Mouse (Mus musculus) layer of hippocampus, adult 9-10 months (tissue): ENCODE data around the gene Olfr1089.

ENCODE experiments used
- DNase-seq: peaks from one replicate; pipeline ENCODE4 v3.0.0; 2022; ENCODE audit warnings: low spot score

Gene Olfr1089

GRCm38 (mm10) chr2:86733601-86734000 lies at the start of gene Olfr1089:
Gene Olfr1089 (minus strand): TSS chr2:86733701.
- DNase-seq: no peak

- DNase-seq: no peak
Measured at GRCm38 (mm10) chr2:86782179-86782578, 48.7 kb upstream of the Olfr1089 start, which contains the start of gene Olfr1093. Gene Olfr1093 (plus strand): TSS chr2:86782479.

- peak; percentile 4 for DNase-seq
Measured at GRCm38 (mm10) chr2:86761050-86761449, 27.5 kb upstream of the Olfr1089 start.

GRCm38 (mm10) chr2:86758893-86759292 lies 25.4 kb upstream of the Olfr1089 start, which contains the start of gene Olfr1090:
Gene Olfr1090 (minus strand): TSS chr2:86758993.
- DNase-seq: no peak

GRCm38 (mm10) chr2:86698295-86698694 lies 35.2 kb downstream of the Olfr1089 start, which contains the start of gene Olfr1087:
Gene Olfr1087 (minus strand): TSS chr2:86698395.
- DNase-seq: no peak
